Mouse (Mus musculus): ENCODE measurements at regions not wholly inside any gene's neighbourhood (a gene's known extent, or its start where the extent isn't known, plus 50 kb on each side); places are given as distances from the start of the nearest gene placed in this dataset.

DNA sequence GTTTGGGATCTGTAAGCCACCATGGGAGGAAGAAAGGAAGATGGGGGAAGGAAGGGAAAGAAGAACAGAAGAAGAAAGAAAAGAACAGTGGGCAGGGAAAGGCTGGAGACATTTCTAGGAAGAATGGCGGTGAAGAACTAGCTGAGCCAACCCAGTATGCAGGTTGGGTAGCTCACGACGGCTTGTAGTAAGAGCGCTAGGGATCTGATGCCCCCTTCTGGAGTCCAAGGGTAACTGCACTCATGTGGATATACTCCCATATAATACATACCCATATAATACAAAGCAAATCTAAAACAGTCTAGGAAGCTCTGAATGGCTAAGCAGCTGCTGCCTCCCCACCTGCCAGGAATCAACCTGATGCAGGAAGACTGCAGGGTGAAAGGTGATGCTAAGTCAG, 100.2 kb upstream of the Gli2 start:
- intact Hi-C loops (cut with DNase I): no loop called here

DNA sequence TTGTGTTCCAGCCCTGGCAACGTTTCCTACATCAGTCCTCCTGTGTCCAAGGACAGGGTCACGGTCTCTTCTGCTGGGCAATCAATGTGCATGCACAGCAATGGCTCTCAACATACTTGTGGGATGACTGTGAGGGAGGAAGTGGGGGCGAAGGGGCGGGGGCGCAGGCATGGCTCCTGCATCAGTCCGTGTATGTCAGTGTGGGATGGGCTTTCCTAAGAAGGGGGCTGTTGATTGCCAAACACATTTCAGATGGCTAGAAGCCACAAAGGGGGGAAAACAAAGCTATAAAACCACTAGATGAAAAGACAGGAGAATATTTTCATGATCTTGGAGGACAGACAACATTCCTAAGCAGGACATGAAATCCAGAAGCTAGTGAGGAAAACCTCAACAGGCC, 99.4 kb upstream of the Gli2 start:
- intact Hi-C loops (cut with DNase I): no loop called here

More for the DNA sequence above, 100.2 kb upstream of the Gli2 start:
- no peak for DNase-seq (ENCODE audit: low spot score in 2 of 2)

DNA sequence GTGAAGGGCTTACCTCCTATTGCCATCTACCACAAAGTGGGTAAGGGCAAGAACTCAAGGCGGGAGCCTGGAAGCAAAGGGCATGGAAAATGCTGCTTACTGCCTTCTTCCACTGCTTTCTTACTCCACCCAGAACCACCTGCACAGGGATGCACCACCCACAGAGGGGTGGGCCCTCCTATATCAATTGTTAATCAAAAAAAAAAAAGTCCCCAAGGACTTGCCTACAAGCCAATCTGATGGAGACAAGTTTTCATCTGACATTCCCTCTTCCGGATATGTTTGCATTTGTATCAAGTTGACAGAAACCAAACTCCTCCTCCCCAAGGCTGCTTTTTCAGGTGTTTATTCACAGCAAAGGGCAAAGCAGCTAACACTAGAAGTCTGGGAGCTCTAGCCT, 94.1 kb upstream of the Gli2 start:
- no peak for DNase-seq (ENCODE audit: low spot score in 2 of 2)
- intact Hi-C loops (cut with DNase I): no loop called here

More for the DNA sequence above, 99.4 kb upstream of the Gli2 start:
- no peak for DNase-seq (ENCODE audit: low spot score in 2 of 2)

DNA sequence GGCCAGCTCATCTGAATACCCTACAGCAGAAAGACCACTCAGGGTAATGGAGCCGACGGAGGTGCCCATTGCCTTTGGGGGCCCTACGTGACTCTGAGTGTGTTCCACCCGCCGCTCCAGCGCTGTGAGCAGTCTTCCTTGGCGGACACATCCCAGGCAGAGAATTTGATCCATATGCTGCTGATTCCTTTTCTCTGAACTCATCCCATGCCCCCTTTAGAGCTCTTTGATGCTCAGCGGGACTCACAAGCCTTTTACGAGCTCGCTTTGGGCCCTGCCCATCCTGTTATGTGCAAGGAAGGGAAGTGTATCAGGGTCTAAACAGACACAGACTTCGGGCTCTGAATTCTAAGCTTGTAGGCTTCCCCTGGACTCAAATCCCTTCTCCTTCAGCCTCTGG, 90.4 kb upstream of the Gli2 start:
- intact Hi-C loops (cut with DNase I): no loop called here
- DNase-seq (ENCODE audit: low spot score in 2 of 2): no peak

DNA sequence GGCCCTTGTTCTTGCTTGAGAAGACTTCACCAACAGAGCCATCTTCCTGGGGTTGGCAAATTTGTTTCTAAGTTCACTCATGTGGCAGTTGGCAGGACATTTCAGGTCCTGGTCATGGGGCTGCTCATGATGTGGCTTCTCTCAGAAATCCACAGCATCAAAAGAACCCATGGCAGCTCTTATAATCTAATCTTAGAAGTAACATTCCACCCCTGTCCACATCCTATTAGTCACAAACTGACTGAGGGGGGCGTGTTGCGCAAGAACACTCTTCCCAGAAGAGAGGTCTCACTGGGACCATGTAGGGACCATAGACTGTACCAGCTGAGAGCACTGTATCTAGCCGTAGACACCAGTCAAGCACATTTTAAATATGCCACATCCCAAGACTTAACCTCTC, 75.6 kb upstream of the Gli2 start:
- intact Hi-C loops (cut with DNase I): no loop called here

DNA sequence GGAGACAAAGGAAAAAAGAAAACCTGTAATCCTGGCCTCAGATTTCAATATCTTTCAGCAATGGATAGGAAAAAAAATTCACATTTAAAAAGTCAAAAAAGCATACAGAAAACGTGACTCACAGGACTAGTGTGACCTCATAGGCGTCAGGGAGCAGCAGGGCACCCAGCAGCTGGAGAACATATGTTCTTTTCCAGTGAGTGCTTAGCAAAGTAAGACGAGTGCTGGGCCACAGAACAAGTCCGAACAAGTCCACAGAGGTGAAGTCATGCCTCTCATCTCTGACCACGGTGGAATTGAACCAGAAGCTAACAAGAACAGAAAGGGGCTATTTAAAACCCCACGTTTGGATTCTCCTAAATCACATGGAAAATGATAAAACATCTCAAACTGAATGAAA, 72.1 kb upstream of the Gli2 start:
- intact Hi-C loops (cut with DNase I): no loop called here
- no peak for DNase-seq (ENCODE audit: low spot score in 2 of 2)

More for the DNA sequence above, 75.6 kb upstream of the Gli2 start:
- no peak for DNase-seq (ENCODE audit: low spot score in 2 of 2)

DNA sequence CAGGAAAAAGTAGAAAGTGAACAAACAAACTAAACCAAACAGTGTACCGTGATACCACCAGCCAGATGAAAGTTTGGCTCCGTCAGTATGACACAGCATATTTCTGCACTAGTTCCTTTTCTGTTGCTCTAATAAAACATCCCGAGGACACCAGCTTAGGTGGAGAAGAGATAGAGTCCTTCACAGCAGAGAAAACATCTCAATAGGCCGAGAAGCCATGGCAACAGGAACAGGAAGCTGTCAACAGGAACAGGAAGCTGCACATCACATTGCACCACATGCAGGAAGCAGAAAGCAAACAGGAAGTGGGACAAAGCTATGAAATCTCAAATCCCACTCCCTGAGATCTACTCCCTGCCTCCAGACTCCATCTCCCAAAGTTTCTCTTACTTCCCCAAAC, 71.4 kb upstream of the Gli2 start:
- intact Hi-C loops (cut with DNase I): no loop called here
- no peak for DNase-seq (ENCODE audit: low spot score in 2 of 2)

DNA sequence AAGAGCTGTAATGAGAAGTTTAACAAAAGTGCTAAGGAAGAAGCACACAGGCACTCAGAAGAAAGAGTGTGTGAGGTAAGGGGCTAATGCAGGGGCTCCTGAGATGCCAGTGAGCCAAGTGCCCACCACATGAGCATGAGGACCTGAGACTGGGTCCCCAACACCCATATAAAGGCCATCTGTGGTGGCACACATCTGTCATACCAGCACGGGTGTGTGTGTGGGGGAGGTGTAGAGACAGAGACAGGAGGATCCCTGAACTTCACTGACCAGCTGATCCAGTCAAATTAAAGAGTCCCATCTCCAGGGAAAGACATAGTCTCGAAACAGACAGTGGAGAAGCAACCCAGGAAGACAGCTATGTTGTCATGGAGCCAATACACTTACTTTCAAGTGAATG, 70.6 kb upstream of the Gli2 start:
- DNase-seq (ENCODE audit: low spot score in 2 of 2): no peak
- intact Hi-C loops (cut with DNase I): no loop called here

DNA sequence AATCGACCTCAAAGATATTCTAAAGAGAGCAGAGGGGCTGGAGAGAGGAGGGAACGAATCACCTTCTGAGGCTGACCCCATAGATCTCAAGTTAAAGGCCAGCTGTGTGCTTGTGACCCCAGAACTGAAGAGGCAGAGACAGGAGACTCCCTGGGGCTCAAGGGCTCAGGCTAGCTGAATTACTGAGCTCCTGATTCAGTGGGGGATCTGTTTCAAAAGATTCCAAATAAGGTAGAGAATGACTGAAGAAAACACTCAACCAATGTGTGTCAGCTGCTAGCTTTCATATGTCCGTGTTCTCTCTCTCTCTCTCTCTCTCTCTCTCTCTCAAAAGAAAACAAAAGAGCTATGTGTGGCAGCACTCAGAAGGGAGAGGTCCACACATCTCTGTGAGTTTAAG, 70.0 kb upstream of the Gli2 start:
- intact Hi-C loops (cut with DNase I): no loop called here
- no peak for DNase-seq (ENCODE audit: low spot score in 2 of 2)

DNA sequence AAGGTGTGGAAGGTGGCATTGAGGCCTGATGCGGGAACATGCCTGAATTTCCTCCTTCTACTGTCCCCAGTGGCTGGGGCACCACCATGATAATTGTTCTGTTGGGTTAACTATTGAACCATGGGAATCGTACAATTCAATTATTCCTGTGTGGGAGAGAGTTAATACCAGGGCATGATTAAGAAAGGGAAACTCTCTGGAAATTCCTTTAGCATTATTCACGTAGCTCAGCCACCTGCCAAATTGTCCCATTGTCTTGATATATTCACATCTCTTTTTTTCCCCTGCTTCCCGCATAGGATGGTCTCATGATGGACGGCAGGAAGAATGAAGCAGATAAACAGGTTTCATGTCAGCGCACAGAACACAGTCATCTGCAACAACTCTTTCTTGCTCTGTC, 69.6 kb upstream of the Gli2 start:
- DNase-seq (ENCODE audit: low spot score in 2 of 2): no peak
- intact Hi-C loops (cut with DNase I): no loop called here

DNA sequence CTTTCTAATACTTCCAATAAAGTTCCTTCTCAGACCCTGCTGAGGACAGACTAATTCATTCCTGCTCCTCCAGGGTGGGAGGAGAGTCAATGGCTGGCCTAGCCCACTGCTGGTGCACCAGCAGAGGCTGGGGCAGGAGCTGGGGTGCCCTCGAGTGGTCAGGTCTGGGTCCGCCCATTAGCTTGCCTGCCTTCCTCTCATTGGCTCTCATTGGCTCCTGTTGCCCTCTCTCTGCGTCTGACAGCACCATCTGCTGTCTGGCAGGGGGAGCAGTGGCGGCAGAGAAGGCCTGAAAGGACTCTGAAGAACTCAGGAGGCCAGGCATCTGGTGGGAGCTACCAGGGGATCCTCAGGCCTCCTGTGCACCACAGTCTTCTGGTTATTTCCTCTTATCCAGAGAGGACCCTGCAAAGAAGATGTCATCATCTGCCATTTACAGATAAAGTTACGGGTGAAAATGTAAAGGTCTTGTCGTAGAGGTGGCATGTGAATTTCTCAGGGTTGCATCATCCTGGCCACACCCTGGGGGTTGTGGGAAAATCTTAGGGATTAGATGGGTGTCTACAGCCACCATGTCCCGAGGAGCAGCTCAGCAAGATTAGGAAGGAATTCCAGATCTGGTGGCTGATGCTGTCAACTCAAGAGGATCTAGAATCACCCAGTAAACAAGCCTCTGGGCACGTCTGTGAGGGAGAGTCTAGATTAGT, 66.6 kb upstream of the Gli2 start:
- DNase-seq (ENCODE audit: low spot score in 2 of 2): no peak
- intact Hi-C loops (cut with DNase I): no loop called here

DNA sequence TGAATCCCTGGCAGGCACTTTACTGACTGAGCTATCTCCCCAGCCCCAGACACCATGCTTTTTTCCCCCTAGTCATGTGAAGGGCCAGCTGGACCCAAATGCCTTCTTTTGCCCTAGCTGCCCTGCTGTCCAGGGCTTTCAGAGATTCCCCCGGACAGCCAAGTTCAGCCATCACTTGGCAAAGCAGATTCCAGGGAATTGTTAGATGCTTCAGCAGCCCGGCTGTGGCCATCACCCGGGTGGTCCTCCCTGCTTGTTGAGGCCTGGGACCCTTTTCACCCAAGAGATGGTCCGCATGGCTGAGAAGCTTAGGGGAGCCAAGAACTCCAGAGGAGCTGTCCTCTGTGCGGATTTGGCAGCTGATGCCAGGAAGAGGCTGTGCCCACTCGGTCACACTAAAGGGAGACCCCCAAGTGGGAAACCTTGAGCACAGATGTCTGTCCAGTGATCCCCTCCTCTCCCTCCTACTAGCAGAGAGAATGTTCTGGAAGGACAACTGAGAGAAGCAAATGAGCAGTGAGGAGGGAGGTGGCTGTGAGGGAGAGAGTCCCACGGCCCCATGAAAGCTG, 61.8 kb upstream of the Gli2 start:
- intact Hi-C loops (cut with DNase I): no loop called here
- DNase-seq (ENCODE audit: low spot score in 2 of 2): no peak

DNA sequence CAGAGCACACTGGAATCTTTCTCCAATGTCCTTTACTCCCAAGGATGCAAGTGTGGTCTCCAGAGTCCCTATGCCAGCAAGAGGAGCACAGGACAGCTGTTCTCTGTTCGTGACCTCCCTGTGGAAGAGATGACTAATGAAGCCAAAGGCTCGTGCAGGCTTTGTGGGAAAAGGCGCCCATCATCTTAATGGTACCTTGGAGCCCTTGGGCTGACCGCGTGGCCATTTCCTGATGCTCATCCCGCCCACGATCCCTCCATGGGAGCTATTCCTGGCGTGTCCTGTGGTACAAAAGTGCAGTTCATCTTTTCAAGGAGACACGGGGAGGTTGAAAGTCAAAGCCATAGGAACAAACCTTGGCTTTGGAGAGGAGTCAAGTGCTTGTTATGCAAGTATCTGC, 55.2 kb upstream of the Gli2 start:
- intact Hi-C loops (cut with DNase I): no loop called here
- DNase-seq (ENCODE audit: low spot score in 2 of 2): no peak

DNA sequence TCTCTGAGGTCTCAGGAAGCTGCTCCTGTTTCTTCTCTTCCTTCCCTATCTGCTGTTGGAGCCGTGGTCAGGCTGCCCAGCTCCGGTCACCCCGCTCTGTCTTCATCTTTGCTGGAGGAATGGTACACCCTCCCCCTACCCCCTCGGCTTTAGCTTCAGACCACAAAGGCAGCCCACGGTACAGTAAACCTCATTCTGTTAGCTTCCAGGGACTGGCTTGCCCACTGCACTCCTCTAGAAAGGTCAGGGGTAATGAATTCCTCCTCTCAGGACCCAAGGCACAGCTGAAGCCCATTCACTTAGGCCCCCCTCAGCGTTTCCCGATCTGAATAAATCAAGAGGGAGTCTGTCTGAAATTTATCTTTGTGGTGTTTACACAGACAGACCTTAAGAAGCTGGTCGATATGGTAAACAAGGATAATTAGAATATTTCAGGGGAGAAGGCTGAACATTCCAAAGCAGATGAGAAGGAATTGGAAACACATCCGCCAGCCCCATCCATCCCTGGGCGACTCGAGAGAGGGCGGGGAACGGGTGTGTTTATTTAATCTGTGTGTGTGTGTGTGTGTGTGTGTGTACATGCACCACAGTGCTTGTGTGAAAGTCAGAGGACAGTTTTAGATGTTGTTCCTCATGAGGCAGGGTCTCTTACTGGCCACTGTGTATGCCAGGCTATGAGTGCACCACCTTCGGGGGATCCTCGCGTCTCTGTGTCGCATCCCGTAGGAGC, 53.0 kb upstream of the Gli2 start:
- DNase-seq (ENCODE audit: low spot score in 2 of 2): no peak
- intact Hi-C loops (cut with DNase I): no loop called here
